Mouse (Mus musculus) heart, adult 18-20 months (tissue): ENCODE results near the gene Pax7. TPM values are rescaled to one million over a fixed set of nuclear protein-coding genes. Genes with fewer than 3 reads are reported as not detected.

Experiments
- DNase-seq, 2 experiments: peaks; one replicate each; pipeline ENCODE4 v3.0.0; 2021 to 2022; ENCODE audit warnings: mixed read lengths in 1 of 2
- total RNA-seq, 2 experiments: library from RNA; stranded (reverse); gene quantifications; 2 replicates each; pipeline ENCODE4 v1.2.3; 2021

Gene Pax7
- total RNA-seq, 2 experiments from 2014 or later = not detected

DNA sequence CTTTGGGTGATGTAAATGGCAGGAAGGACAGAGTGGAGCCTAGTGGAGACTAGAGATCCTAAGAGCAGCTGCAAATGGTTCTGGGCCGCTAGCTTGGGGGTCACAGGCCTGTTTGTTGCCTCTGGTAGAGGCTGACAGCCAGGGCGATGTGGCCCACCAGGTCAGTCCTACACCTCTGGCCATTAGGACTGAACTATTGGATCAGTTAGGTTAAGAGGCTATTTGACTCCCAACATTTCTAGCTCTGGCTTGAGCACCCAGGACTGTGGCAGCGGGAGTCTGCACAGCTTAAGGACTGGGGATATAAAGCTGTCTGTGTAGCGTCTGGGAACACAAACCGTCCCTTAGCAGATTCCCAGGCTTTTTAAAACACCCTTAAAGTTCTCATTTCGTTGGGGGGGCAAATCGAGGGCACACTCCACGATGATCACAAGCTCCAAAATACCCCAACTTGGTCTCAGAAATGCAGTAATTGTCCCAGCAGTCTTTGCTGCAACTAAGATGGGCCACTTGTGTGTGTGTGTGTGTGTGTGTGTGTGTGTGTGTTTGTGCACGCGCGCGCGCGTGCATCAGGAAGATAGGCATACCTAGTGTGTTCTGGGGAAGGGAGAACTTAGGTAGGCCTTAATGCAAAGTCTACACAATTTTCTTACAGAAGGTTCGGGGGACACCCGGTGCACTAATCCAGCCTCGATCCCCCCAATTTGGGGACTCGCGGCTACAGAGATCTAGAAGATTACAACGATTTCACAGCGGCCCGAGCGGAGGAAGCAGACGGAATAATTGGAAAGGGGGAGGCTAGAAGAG is 2.5 kb downstream of the Pax7 start:
- DNase-seq = no peak

GRCm38 (mm10) chr4:139830053-139830452 is 3.3 kb downstream of the Pax7 start:
- no peak for DNase-seq

DNA sequence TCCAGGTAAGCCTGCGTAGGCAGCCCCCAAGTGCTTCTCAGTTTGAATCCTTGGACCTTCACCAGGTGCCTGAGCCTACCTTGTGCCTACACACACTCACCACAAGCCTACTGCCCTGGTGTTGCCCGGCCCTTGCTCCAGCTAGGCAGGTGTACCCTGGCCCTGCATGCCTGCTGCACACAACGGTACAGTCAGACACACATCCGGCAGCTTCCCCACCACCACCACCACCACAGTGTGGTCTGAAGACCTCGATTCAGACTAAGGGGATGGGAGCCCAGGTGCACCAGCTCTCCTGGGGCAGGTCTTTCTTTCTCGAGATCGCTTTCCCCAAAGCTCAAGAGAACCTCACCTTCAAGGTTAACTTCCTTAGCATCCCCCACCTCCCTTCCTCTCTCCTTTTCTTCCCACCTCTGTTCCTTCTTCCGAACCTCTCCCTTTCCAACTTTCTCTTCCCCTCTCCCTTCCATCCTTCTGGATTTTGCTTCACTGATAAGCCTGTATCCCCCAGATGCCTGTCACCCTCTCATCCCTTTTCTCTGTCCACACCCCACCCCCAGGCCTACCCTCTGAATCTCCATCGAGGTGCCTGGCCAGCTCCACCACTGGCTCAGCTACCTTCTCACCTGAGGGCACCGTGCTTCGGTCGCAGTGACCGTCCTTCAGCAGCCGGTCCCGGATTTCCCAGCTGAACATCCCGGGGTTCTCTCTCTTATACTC is 4.3 kb downstream of the Pax7 start:
- DNase-seq = no peak

GRCm38 (mm10) chr4:139828283-139828678 is 5.0 kb downstream of the Pax7 start:
- no peak for DNase-seq

- no peak for DNase-seq
Observed at GRCm38 (mm10) chr4:139827501-139828282, 5.6 kb downstream of the Pax7 start.

DNA sequence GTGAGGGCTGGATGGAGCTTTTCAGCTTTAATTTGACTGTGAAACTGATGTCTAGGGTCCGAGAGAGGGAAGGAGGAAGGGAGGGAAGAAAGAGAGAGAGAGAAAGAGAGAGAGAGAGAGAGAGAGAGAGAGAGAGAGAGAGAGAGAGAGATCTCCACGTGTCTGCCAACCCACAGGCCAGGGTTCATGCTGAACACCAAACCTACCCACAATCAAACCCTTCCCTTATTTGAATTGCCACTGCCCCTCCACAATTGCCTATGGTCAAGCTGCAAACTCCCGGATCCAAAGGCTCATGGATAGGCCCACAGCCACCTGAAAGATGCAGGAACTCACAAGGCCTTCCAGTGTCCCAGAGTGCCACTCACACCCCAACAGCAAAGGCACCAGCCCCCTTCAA is 7.1 kb downstream of the Pax7 start:
- DNase-seq = no peak

DNA sequence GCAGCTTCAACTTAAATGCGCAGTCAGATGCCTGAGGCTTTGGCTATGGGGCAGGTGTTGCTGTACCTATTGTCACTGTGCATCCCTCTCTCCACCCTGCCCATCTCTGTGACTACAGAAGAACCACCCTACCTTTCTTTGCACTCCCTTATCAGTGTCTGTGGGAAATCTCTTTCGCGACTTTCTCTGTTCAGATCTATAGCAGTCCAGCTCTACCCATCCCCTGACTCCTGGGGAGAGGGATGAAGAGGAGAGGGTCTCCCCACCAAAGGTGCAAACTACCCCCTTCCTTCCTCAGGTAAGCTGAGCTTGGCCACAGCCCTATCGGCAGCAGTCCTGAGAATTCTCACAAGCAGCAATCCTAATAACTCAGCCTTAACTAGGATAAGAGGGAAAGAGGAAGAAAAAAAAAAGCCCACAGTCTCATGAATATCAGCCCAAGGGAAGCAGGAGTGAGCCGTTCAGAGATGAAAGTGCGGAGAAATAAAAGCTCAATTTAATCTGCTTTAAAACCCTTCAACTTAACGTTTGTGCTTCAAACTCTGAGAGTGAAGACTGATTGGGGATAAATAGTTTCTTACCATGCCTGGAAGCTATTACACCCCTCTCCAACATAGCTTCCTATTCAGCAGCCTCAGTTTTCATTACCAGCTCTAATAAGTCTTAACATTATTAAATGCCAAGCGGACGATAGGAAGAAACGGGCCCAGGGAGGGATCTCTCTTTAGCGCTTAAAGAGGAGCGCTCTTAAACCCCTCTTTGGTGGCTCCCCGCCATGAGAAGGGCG is 7.8 kb downstream of the Pax7 start:
- no peak for DNase-seq

GRCm38 (mm10) chr4:139824572-139825325 is 8.6 kb downstream of the Pax7 start:
- DNase-seq = no peak

DNA sequence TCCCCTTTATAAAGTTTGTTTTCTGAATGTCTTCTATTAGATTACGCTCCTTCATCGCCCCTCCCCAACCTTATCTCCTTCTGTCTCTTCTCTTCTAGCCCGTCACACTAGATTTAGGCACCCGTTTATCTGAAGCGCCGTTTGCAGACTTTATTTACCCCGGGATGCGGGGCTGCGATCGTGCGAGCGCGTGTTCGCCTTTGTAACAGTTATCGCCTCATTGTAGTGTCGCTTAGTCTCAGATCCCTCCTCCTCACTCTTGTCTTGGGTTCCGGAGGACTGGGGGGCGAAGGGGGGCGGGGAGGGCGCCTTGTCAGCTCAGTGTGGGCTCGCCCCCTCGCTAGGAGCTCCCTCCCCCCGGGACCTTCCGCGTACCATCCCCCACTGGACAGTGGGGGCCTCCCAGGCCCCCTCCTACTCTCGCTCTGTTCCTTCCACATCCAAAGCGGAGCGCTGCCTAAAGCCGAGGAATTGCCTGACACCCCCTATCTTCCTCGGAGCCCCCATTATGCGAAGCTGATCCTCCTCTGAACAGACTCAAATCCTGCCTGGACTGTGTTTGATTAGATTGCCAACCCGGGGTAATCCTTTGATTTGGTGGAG is 9.4 kb downstream of the Pax7 start:
- no peak for DNase-seq

DNA sequence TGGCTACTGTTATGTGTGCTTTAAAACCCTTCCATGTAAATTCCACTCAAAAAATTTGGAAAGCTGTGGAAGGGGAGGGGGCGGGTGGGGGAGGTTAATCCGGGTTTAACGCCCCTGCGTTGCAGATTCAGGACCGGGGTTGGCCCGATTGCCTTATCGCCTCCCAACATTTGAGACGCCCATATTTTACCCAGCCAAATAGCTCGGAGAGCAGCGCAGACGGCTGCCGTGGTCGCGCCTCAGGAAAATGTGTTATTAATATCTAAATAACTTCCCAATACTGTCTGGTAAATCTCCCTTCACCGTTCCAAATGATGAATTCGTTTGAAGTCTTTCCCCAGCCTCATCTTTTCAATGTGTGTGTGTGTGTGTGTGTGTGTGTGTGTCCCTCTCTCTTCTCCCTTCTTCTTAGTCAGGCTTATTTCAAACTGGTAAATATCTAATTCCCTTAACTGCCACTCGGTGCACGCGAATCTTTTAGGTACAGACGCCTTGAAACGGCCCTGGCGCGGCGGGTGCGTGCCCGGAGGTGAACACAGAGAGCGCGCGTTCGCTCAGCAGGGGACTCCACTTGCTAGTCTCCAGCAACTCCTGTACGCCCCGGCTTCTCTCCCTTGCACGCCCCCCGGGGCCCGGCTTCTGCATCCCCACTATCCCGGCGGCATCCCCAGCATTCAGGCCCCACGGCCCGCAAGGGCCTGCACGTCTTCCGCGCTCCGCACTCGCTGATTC is 10.0 kb downstream of the Pax7 start:
- DNase-seq = no peak

GRCm38 (mm10) chr4:139822214-139823137 is 10.9 kb downstream of the Pax7 start:
- no peak for DNase-seq

DNA sequence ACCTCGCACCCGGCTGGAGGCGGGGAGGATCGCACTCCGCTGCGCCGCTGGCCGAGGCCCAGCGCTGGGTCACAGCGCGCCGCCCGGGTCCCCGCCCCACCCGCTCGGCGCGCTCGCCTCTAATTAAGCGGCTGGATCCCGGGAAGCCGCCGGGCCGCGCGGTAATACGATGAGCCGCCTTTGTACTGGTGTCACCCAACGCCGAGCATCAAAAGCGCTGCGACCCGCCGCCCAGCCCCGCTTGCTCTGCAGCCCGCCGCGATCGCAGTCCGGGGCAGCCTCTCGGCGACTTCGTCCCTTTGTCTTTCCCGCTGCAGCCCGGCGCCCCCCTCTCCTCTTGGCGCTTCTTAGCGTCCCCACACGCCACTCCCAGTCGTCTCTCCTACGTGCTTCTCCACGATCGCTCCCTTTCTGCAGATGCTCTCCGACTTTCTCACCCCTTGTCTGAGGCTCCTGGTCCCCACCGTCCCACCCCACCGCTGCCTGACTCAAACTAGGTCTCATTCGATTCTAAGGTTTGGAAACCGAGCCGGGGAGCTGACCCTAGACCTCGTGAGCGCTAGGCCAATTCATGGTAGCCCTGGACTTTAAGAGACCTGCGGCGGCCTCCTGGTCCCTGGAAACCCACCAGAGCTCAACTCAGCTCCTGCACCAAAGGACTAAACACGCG is 11.7 kb downstream of the Pax7 start:
- DNase-seq = peak in 1 of 2 experiments; percentile 18

- no peak for DNase-seq
Observed at GRCm38 (mm10) chr4:139821071-139821470, 12.3 kb downstream of the Pax7 start.

DNA sequence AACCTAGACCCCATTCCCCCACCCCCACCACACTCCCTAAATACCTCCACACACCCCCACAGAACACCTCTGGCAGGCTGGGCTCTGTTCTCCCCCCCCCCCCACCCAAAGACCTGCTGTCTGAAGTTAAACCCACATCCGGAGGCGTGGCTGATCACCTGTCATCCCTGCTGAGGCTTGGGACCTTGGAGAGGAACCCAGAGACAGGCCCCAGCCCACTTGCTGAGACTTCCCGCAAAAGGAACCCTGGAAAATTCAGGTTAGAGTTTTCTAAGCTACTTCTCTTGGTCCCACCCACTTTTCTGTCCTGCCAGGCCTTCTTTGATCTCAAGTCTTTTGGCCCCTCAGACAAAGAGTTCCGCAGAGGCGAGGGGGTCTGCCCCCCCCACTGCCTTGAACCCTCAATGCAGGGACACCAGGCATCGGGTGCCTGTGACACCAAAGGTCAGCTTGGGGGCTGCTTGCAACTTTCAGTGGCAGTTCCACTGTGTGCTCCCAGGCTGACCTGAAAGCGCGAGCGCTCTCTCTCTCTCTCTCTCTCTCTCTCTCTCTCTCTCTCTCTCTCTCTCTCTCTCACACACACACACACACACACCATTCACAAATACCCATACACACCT is 13.8 kb downstream of the Pax7 start:
- DNase-seq = no peak

- DNase-seq = no peak
Observed at GRCm38 (mm10) chr4:139818163-139818562, 15.2 kb downstream of the Pax7 start.

DNA sequence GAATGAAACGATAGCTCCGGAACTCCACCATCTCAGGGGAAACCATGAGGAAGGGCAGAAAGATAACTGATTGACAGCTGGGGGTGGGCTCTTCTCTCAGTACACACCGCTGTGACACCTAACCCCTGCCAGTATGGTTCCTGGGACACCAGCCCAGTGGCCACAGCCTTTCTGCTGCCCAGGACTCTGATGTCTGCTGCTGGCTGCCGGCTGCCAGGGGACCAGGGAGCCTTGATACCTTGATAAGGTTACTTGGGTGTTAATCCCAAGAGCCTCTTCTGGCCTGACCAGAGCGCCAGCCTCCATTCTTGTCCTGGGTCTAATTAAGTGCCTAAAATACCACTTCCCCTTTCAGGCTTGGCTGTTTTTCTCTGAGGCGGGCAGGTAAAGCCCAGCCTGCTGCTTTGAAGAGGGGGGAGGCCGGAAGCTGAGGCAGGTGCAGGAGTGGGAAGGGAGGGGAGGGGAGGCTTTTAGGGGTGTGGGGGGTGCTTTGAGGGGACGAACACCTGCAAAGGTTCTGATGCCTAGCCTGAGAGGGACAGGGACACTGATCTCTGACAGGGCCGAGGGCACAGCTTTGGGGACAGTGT is 19.9 kb downstream of the Pax7 start:
- no peak for DNase-seq

GRCm38 (mm10) chr4:139811901-139812300 is 21.4 kb downstream of the Pax7 start:
- DNase-seq = no peak

DNA sequence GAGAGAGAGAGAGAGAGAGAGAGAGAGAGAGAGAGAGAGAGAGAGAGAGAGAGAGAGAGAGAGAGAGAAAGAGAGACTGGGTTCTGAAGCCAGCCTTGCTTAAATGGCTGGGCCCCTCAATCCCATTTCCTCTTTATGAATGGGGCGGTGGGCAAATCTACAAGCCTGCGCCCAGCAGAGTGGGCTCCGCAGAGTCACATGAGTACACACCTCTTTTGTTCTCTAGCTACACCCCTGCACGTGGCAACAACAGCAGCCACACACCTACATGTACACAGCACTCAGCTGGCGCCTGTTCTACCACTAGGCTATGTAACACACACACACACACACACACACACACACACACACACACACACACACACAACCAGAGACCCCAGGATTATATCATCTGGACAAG is 21.9 kb downstream of the Pax7 start:
- no peak for DNase-seq
